In genomic region chr12:26126260-26126659, GRCm38 (mm10) we compare ENCODE assay signal across 20 mouse cellular contexts.
DNase-seq lines count a peak whose midpoint lies in the region; ATAC-seq and TF ChIP-seq lines count a peak whose summit lies in the region.
"Had no signal": no experiment of that assay in that cellular context is flagged by ENCODE, and none has a peak within 500 bp of the region (broad histone marks: within the 10 kb centered on the region; RNA-seq: fewer than 3 reads in every experiment).

No protein-coding gene starts in this region.

- H3K9me3 ChIP-seq in forebrain, embryonic 15.5 days = no peaks in the 10 kb centered on the region
- H3K9me3 ChIP-seq in forebrain, embryonic 11.5 days (ENCODE audit: control insufficient read depth, low read length) = no peaks in the 10 kb centered on the region
- H3K9me3 ChIP-seq: embryonic facial prominence, embryonic 12.5 days; limb, embryonic 15.5 days; liver, embryonic 15.5 days had no signal

- WGBS in forebrain, embryonic 15.5 days = 60% methylated on average over 9 of the region's 9 CpGs
- WGBS in forebrain, embryonic 11.5 days = 87% methylated on average over 9 of the region's 9 CpGs

- no peak overlapping the region for H3K4me2 ChIP-seq in forebrain, embryonic 15.5 days (replicated peaks)
- H3K4me2 ChIP-seq in forebrain, embryonic 11.5 days (ENCODE audit: low read depth, low read length, severe bottlenecking) = no peak overlapping the region
- H3K4me2 ChIP-seq: embryonic facial prominence, embryonic 12.5 days; limb, embryonic 15.5 days; liver, embryonic 15.5 days had no signal

- no peaks in the 10 kb centered on the region for H3K36me3 ChIP-seq in forebrain, embryonic 15.5 days
- no peaks in the 10 kb centered on the region for H3K36me3 ChIP-seq in forebrain, embryonic 11.5 days (ENCODE audit: control insufficient read depth, insufficient read depth, low read length)
- H3K36me3 ChIP-seq: embryonic facial prominence, embryonic 12.5 days; limb, embryonic 15.5 days; liver, embryonic 15.5 days had no signal

- no peak overlapping the region for H3K9ac ChIP-seq in forebrain, embryonic 15.5 days (replicated peaks)
- no peak overlapping the region for H3K9ac ChIP-seq in forebrain, embryonic 11.5 days (ENCODE audit: low read length)
- H3K9ac ChIP-seq: embryonic facial prominence, embryonic 12.5 days; limb, embryonic 15.5 days; liver, embryonic 15.5 days had no signal

- H3K4me3 ChIP-seq in forebrain, embryonic 15.5 days = no peak overlapping the region
- H3K4me3 ChIP-seq in forebrain, embryonic 11.5 days (ENCODE audit: low read depth, low read length) = no peak overlapping the region
- no peak overlapping the region for H3K4me3 ChIP-seq in left cerebral cortex, adult 2 months
- H3K4me3 ChIP-seq: embryonic facial prominence, embryonic 12.5 days; erythroblast, embryonic 14.5 days; limb, embryonic 15.5 days; liver, embryonic 15.5 days had no signal

- H3K27me3 ChIP-seq in forebrain, embryonic 15.5 days = no peaks in the 10 kb centered on the region
- no peaks in the 10 kb centered on the region for H3K27me3 ChIP-seq in forebrain, embryonic 11.5 days (ENCODE audit: control insufficient read depth, insufficient read depth, low read length)
- H3K27me3 ChIP-seq: CH12.LX; embryonic facial prominence, embryonic 12.5 days; limb, embryonic 15.5 days; liver, embryonic 15.5 days had no signal

- DNase-seq in forebrain, embryonic 11.5 days (ENCODE audit: low spot score) = no peak
- no peak for DNase-seq in left cerebral cortex, adult 2 months (ENCODE audit: extremely low spot score in 1 of 2, low spot score in 2 of 2)
- DNase-seq in left cerebral cortex, adult 8-10 months (ENCODE audit: low spot score in 2 of 2) = no peak
- DNase-seq in right cerebral cortex, postnatal 10 days (ENCODE audit: low spot score in 2 of 2) = peak; percentile 46 to 47
- DNase-seq in right cerebral cortex, adult 18-20 months = no peak
- DNase-seq in kidney, postnatal 10 days = no peak
- no peak for DNase-seq in right cerebral cortex, adult 2 months (ENCODE audit: low spot score in 2 of 2)
- DNase-seq: cerebellum, adult 9-11 months; gastrocnemius, postnatal 10 days; heart, postnatal 36 days; kidney, postnatal 4 days had no signal

- peaks cover 8% of the 10 kb centered on the region for H3K4me1 ChIP-seq in forebrain, embryonic 15.5 days
- no peaks in the 10 kb centered on the region for H3K4me1 ChIP-seq in forebrain, embryonic 11.5 days (replicated peaks; ENCODE audit: control insufficient read depth, insufficient read depth, low read length)
- H3K4me1 ChIP-seq: embryonic facial prominence, embryonic 12.5 days; limb, embryonic 15.5 days; liver, embryonic 15.5 days had no signal

- intact Hi-C loops in left cerebral cortex, adult 2 months (cut with DNase I) = no loop called here

- ATAC-seq in forebrain, embryonic 15.5 days (replicated peaks) = peak; percentile 41; the same call in 1 of the 2 replicates
- no peak for ATAC-seq in forebrain, embryonic 11.5 days (replicated peaks; ENCODE audit: low FRiP score)
- ATAC-seq: intestine, embryonic 16.5 days; lung, postnatal 0 days had no signal

- TF ChIP-seq CTCF in left cerebral cortex, adult 2 months (IDR thresholded peaks at IDR 0.05) = no peak

- H3K27ac ChIP-seq in forebrain, embryonic 15.5 days (replicated peaks) = peak overlapping the region; percentile 24; the same call in 1 of the 2 replicates
- no peak overlapping the region for H3K27ac ChIP-seq in forebrain, embryonic 11.5 days (ENCODE audit: low read depth, low read length)
- peak overlapping the region; percentile 6; the same call in 1 of the 2 replicates for H3K27ac ChIP-seq in left cerebral cortex, adult 2 months
- H3K27ac ChIP-seq: embryonic facial prominence, embryonic 12.5 days; limb, embryonic 15.5 days; liver, embryonic 15.5 days; stomach, postnatal 0 days had no signal

Comparison
In these comparisons a context has a peak if more than half of its experiments do, and no peak if none do; other contexts are left out.
1. DNase-seq: peak in right cerebral cortex, postnatal 10 days (2 of 2); none in forebrain, embryonic 11.5 days (single experiment), left cerebral cortex, adult 2 months (0 of 2), left cerebral cortex, adult 8-10 months (0 of 2), right cerebral cortex, adult 18-20 months (single experiment), kidney, postnatal 10 days (single experiment) and right cerebral cortex, adult 2 months (0 of 2).